Mouse (Mus musculus): ENCODE measurements around the gene Hepacam2.
"Not testable (repeated sequence)": the region's sequence is repeated elsewhere in the genome, so short reads cannot be mapped to it uniquely, and the experiment has no call there.

The Hepacam2 gene

DNA sequence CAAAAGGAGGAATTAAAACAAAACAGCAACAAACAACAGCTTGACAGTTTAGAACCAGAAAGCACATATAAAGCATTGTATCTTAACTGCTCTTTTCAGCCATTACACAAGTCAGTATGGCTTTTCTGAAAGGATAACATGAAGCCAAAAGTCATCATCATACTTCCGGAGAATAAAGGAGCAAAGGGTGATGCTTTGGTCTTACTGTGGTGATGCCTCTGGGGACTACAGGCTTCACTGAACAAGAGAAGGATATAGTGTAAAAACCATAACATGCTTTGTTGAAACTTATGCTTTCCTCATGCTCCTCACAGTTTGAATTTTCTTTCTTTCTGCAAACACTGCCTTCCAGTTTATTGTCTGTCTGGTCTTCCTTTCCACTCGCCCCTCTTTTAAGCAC, 34.5 kb downstream of the Hepacam2 start:
- no peak for DNase-seq (ENCODE audit: low read depth, low spot score)

- DNase-seq (ENCODE audit: low read depth, low spot score), result no peak
These were observed 35.1 kb downstream of the Hepacam2 start for GRCm38 (mm10) chr6:3463026-3463425.

GRCm38 (mm10) chr6:3455944-3456536, 42.1 kb downstream of the Hepacam2 start:
- no peak for DNase-seq (ENCODE audit: low read depth, low spot score)

- DNase-seq (ENCODE audit: low read depth, low spot score), result no peak
These were observed 43.7 kb downstream of the Hepacam2 start for GRCm38 (mm10) chr6:3454421-3454820.

DNA sequence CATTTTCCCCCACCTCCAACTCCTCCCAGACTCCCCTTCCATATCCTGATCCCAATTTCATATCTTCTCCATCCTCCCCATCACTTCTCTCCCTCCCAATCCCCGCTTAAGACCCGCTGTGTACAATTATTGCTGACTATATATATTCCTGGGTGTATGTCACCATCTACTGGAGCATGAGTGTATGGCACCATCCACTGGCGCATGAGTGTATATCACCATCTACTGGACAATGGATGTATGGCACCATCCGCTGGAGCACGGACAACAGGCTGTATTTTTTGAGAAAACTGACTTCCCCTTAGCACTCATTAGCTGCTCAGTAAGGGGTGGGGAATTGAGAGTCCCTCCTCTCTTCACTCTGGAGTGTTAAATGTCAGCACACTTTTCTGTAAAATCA, 50.7 kb downstream of the Hepacam2 start:
- peak; percentile 45 for DNase-seq (ENCODE audit: low read depth, low spot score)

DNA sequence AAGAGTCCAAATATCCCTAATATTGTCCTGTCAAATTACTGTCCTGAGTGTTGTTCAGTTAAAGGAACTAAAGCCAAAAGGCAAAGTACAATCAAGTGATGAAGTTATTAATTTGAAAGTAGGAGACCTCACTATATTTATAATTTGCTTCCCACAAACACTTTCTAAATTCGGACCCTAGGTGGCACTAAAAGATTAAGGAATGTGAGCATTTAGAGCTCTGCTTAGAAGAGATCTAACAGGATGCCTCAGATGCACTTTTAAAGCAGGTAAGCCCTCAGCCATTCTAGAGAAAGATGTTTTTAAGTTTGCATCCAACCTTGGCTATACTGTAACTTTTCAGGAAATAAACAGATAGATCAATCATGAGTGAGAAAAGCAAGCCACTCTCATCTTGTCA, 54.2 kb downstream of the Hepacam2 start:
- DNase-seq (ENCODE audit: low read depth, low spot score), result no peak

GRCm38 (mm10) chr6:3436087-3436486, 62.0 kb downstream of the Hepacam2 start:
- DNase-seq (ENCODE audit: low read depth, low spot score), result no peak

DNA sequence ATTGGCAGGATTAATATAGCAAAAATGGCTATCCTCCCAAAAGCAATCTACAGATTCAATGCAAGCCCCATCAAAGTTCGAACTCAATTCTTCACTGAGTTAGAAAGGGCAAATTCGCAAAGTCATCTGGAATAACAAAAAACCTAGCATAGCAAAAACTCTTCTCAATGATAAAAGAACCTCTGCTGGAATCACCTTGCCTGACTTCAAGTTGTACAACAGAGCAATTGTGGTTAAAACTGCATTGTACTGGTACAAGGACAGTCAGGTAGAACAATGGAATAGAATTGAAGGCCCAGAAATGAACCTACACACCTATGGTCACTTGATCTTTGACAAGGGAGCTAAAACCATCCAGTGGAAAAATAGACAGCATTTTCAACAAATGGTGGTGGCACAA, 67.1 kb downstream of the Hepacam2 start:
- DNase-seq (ENCODE audit: low read depth, low spot score), result not testable (repeated sequence)

DNA sequence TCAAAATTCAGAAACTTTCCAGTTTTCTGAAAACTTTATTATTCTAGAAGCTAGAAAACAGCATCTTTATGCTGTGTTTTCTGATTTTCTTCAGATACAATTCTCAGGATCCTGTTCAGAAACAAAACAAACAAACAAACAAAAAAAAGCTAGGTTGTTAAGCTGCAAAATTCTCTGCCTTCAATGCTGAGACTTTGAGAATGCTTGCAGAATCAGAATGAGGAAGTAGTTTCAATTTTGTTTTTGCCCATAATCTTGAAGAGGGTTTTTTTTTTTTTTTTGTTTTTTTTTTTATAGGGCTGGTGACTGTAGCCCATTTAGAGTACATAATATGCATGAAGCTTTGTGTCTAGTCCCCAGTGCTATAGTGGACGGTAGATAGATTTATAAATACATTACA, 71.1 kb downstream of the Hepacam2 start:
- no peak for DNase-seq (ENCODE audit: low read depth, low spot score)

DNA sequence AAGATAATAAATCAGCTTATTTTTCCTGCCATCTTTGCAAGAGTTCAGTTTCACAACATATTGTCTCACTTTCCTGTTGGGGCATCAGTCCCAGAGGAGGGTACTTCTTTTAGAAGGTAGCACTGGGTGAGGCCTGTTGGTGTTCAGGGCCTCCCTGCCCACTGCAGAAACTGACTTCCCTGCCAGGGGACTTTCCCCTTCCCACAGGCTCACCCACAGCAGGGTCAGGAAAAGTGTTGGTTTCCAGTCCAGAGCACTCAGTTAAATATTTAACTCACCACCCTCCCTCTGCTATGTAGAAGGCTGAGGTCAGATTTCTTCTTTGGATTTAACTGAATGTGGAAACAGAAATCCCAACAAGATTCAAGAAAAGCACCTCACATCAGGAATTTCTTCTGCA, 72.8 kb downstream of the Hepacam2 start:
- not testable (repeated sequence) for DNase-seq (ENCODE audit: low read depth, low spot score)

GRCm38 (mm10) chr6:3424613-3425277, 73.4 kb downstream of the Hepacam2 start:
- not testable (repeated sequence) for DNase-seq (ENCODE audit: low read depth, low spot score)

All from skeletal muscle tissue, adult 2 months (tissue).